Mouse (Mus musculus) limb, embryonic 11.5 days (tissue): Measurements from ENCODE around the gene Gm42715. TPM values are rescaled to one million over a fixed set of nuclear protein-coding genes. Genes with fewer than 3 reads are reported as not detected.

ENCODE experiments used
- ATAC-seq: fragments of 200-750 bp; cut with Nextera tagmentation; 2 replicates; pipeline ENCODE4 v1.8.0; 2017; ENCODE audit warnings: low read depth; ENCODE audit not compliant: insufficient number of reproducible peaks, low FRiP score, low TSS enrichment
- DNase-seq: peaks from one replicate; pipeline ENCODE4 v3.0.0-alpha.2; 2015; ENCODE audit warnings: low spot score
- H3K27ac ChIP-seq: fragments of 300-500 bp; sonication (generic); replicated peaks from 2 replicates; pipeline ENCODE4 v1.5.1; 2014; ENCODE audit warnings: low read depth, mild to moderate bottlenecking, low read length
- H3K27me3 ChIP-seq: fragments of 300-500 bp; sonication (generic); 2 replicates; pipeline ENCODE4 v1.6.1; 2014; ENCODE audit warnings: mild to moderate bottlenecking, low read length, mixed read lengths; ENCODE audit not compliant: control insufficient read depth, insufficient read depth
- H3K36me3 ChIP-seq: fragments of 300-500 bp; sonication (generic); 2 replicates; pipeline ENCODE4 v1.6.1; 2014; ENCODE audit warnings: mild to moderate bottlenecking, low read length, moderate library complexity, mixed read lengths; ENCODE audit not compliant: control insufficient read depth, insufficient read depth
- H3K4me1 ChIP-seq: fragments of 300-500 bp; sonication (generic); 2 replicates; pipeline ENCODE4 v1.6.1; 2014; ENCODE audit warnings: low read length, mixed read lengths; ENCODE audit not compliant: control insufficient read depth, insufficient read depth
- H3K4me2 ChIP-seq: fragments of 300-500 bp; sonication (generic); 2 replicates; pipeline ENCODE4 v1.6.1; 2014; ENCODE audit warnings: low read depth, mild to moderate bottlenecking, moderate library complexity; ENCODE audit not compliant: severe bottlenecking
- H3K4me3 ChIP-seq: fragments of 300-500 bp; sonication (generic); 2 replicates; pipeline ENCODE4 v1.5.1; 2014; ENCODE audit warnings: low read depth, low read length
- H3K9ac ChIP-seq: fragments of 300-500 bp; sonication (generic); 2 replicates; pipeline ENCODE4 v1.6.1; 2014; ENCODE audit warnings: mild to moderate bottlenecking, low read length
- H3K9me3 ChIP-seq: fragments of 300-500 bp; sonication (generic); 2 replicates; pipeline ENCODE4 v1.6.1; 2016; ENCODE audit warnings: low read length; ENCODE audit not compliant: control insufficient read depth
- WGBS: fragments of 180-500 bp; shearing (Covaris S2); extraction: QIAGEN DNeasy Blood & Tissue Kit; methylation state at CpG from one replicate; pipeline ENCODE4 v1.1.7; 2014; 5-methylcytosine and 5-hydroxymethylcytosine counted together
- polyA plus RNA-seq: library from polyadenylated mRNA; unstranded; fragments of >200 nt; fragmentation: Nextera tagmentation; extraction: Ambion mirVana; gene quantifications from 2 replicates; pipeline ENCODE4 v1.2.1, GENCODE M21; 2014

Gm42715 gene
- polyA plus RNA-seq, 1 experiment from 2014 or later, result 19.4 TPM

DNA sequence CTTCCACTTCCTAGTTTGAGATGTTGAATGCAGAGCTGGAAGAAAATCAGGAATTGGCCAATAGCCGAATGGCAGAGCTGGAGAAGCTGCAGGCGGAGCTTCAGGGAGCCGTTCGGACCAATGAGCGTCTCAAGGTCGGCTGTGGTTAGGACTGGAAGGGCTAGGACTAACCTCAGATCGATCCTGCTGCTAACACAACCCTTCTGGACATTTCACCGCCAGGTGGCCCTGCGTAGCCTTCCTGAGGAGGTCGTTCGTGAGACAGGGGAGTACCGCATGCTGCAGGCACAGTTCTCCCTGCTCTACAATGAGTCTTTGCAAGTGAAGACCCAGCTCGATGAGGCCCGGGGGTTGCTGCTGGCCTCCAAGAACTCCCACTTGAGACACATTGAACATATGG, 73.2 kb downstream of the Gm42715 start:
- WGBS, result 87% methylated on average over 14 of the region's 14 CpGs
- DNase-seq, result no peak
- H3K9ac ChIP-seq, result no peak overlapping the region
- no peak overlapping the region for H3K4me3 ChIP-seq
- ATAC-seq, result no peak
- no peak overlapping the region for H3K4me2 ChIP-seq
- no peaks in the 10 kb centered on the region for H3K27me3 ChIP-seq
- H3K9me3 ChIP-seq, result no peaks in the 10 kb centered on the region
- peaks cover 3% of the 10 kb centered on the region for H3K4me1 ChIP-seq
- H3K27ac ChIP-seq, result no peak overlapping the region
- peaks cover 44% of the 10 kb centered on the region for H3K36me3 ChIP-seq

- no peaks in the 10 kb centered on the region for H3K4me1 ChIP-seq
- H3K4me3 ChIP-seq, result no peak overlapping the region
- ATAC-seq, result no peak
- H3K27me3 ChIP-seq, result no peaks in the 10 kb centered on the region
- no peak overlapping the region for H3K27ac ChIP-seq
- H3K36me3 ChIP-seq, result peaks cover 56% of the 10 kb centered on the region
- H3K4me2 ChIP-seq, result no peak overlapping the region
- H3K9ac ChIP-seq, result no peak overlapping the region
- H3K9me3 ChIP-seq, result no peaks in the 10 kb centered on the region
- WGBS, result 93% methylated on average over 17 of the region's 17 CpGs
- no peak for DNase-seq
Measured at GRCm38 (mm10) chr7:127596747-127597146, 77.4 kb downstream of the Gm42715 start.

DNA sequence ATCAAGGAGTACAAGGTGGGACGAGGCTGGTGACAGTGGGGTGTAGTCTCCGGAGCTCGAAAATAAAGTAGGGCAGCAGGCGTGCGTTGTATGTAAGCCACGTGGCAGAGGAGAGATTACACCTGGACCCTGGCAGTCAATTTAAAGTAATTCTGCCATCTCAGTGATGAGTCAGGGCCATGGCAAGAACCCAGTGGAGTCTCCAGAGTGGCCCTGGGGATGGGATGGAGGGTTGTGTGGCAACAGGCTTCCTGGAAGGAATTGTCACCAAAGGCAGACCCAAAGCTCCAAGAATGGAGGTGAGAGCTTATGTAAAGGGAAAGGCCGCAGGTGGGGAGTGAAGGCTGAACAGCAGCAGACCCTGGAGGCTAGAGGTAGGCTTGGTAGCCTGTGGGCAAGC, 81.2 kb downstream of the Gm42715 start:
- no peak for DNase-seq
- H3K9me3 ChIP-seq, result no peaks in the 10 kb centered on the region
- H3K9ac ChIP-seq, result no peak overlapping the region
- 96% methylated on average over 7 of the region's 7 CpGs for WGBS
- peaks cover 45% of the 10 kb centered on the region for H3K36me3 ChIP-seq
- H3K27ac ChIP-seq, result no peak overlapping the region
- no peak overlapping the region for H3K4me3 ChIP-seq
- ATAC-seq, result no peak
- H3K27me3 ChIP-seq, result no peaks in the 10 kb centered on the region
- H3K4me1 ChIP-seq, result no peaks in the 10 kb centered on the region
- H3K4me2 ChIP-seq, result no peak overlapping the region

DNA sequence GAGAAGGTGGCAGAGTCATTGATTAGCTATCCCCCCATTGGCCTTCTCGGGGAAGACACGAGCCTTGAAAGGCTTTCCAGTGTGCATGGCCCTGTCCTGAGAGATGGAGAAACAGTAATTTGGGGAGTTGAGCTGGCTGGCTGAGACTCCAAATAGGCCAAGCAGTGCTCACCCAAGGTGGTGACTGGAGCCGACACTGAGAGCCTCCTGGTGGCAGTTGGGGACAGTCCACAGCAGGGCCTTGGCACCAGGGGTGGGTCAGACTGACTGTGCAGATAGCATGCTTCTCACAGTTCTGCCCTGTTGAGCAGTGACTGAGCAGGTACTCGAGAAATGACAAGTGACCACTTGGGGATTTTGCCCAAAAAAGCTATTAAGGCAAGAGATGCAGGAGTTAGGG, 82.4 kb downstream of the Gm42715 start:
- no peak for ATAC-seq
- no peak for DNase-seq
- H3K9ac ChIP-seq, result no peak overlapping the region
- H3K9me3 ChIP-seq, result no peaks in the 10 kb centered on the region
- no peaks in the 10 kb centered on the region for H3K27me3 ChIP-seq
- H3K27ac ChIP-seq, result no peak overlapping the region
- H3K4me2 ChIP-seq, result no peak overlapping the region
- 85% methylated on average over 4 of the region's 4 CpGs for WGBS
- H3K36me3 ChIP-seq, result peaks cover 37% of the 10 kb centered on the region
- H3K4me3 ChIP-seq, result no peak overlapping the region
- H3K4me1 ChIP-seq, result no peaks in the 10 kb centered on the region

DNA sequence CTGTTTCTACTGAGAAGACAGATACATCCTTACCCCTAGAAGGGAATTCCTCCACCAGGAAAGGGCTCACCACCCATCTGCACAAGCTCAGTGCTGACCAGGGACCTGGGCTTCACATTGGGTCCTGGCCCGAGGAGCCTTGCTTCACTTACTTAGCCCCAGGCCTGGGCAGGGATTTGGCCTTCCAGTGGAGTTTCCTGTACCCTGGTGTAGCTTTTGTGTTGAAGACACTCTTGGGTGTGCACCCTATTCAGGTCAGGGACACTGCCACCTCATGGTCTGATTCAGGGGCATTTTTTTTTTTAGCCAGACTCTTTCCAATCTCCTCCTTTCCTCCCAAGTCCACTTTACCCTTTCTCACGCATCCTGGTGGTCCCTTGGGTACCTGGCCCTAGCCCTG, 83.5 kb downstream of the Gm42715 start:
- H3K27ac ChIP-seq, result no peak overlapping the region
- no peaks in the 10 kb centered on the region for H3K4me1 ChIP-seq

GRCm38 (mm10) chr7:127604256-127604655, 84.9 kb downstream of the Gm42715 start:
- H3K27ac ChIP-seq, result no peak overlapping the region
- H3K9me3 ChIP-seq, result no peaks in the 10 kb centered on the region
- H3K4me3 ChIP-seq, result no peak overlapping the region
- H3K4me2 ChIP-seq, result no peak overlapping the region
- H3K27me3 ChIP-seq, result no peaks in the 10 kb centered on the region
- H3K36me3 ChIP-seq, result peaks cover 27% of the 10 kb centered on the region
- H3K4me1 ChIP-seq, result no peaks in the 10 kb centered on the region
- 89% methylated on average over 10 of the region's 10 CpGs for WGBS
- no peak for DNase-seq
- ATAC-seq, result no peak
- no peak overlapping the region for H3K9ac ChIP-seq

More for the DNA sequence above, 83.5 kb downstream of the Gm42715 start:
- Histone ChIP-seq H3K4me2 (no peak overlapping the region), H3K9me3 (no peaks in the 10 kb centered on the region), H3K27me3 (no peaks in the 10 kb centered on the region), H3K9ac (no peak overlapping the region), H3K36me3 (peaks cover 26% of the 10 kb centered on the region), H3K4me3 (no peak overlapping the region)
- DNase-seq (no peak), ATAC-seq (no peak)
- WGBS, result 90% methylated on average over 2 of the region's 2 CpGs

- peaks cover 35% of the 10 kb centered on the region for H3K36me3 ChIP-seq
- no peaks in the 10 kb centered on the region for H3K4me1 ChIP-seq
- WGBS, result 91% methylated on average over 6 of the region's 6 CpGs
- no peaks in the 10 kb centered on the region for H3K27me3 ChIP-seq
- no peak overlapping the region for H3K4me3 ChIP-seq
- H3K4me2 ChIP-seq, result no peak overlapping the region
- H3K9ac ChIP-seq, result no peak overlapping the region
- no peaks in the 10 kb centered on the region for H3K9me3 ChIP-seq
- no peak overlapping the region for H3K27ac ChIP-seq
- DNase-seq, result no peak
- no peak for ATAC-seq
Measured at GRCm38 (mm10) chr7:127607150-127607549, 87.8 kb downstream of the Gm42715 start.

DNA sequence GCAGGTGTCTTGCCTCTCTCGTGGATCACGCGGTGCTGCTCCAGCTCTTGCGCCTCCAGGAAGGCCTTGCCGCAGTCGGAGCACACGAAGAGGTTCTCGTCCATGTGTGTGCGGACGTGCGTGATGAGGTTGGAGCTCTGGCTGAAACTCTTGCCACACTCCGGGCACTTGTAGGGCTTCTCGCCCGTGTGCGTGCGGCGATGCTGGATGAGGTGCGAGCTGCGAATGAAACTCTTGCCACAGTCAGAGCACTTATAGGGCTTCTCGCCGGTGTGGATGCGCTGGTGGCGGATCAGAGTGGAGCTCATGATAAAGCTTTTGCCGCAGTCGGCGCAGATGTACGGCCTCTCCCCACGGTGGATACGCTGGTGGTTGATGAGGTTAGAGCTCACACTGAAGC, 91.6 kb downstream of the Gm42715 start:
- ATAC-seq, result no peak
- DNase-seq, result no peak
- Histone ChIP-seq H3K4me2 (no peak overlapping the region), H3K36me3 (peaks cover 31% of the 10 kb centered on the region), H3K27ac (no peak overlapping the region), H3K4me3 (no peak overlapping the region), H3K9me3 (no peaks in the 10 kb centered on the region), H3K9ac (no peak overlapping the region), H3K4me1 (no peaks in the 10 kb centered on the region), H3K27me3 (no peaks in the 10 kb centered on the region)
- WGBS, result 97% methylated on average over 29 of the region's 29 CpGs

- 94% methylated on average over 26 of the region's 26 CpGs for WGBS
- Histone ChIP-seq H3K4me2 (no peak overlapping the region), H3K4me1 (no peaks in the 10 kb centered on the region), H3K36me3 (peaks cover 31% of the 10 kb centered on the region), H3K4me3 (no peak overlapping the region), H3K9me3 (no peaks in the 10 kb centered on the region), H3K9ac (no peak overlapping the region), H3K27ac (no peak overlapping the region), H3K27me3 (no peaks in the 10 kb centered on the region)
- ATAC-seq, result no peak
- no peak for DNase-seq
Measured at GRCm38 (mm10) chr7:127611561-127611960, 92.2 kb downstream of the Gm42715 start.
